Mouse (Mus musculus) spleen, adult 2 months (tissue): ENCODE measurements around the gene Kdm6a. TPM values are rescaled to one million over a fixed set of nuclear protein-coding genes. Genes with fewer than 3 reads are reported as not detected.

Source experiments
- DNase-seq, 2 experiments: peaks; one replicate each; pipeline versions ENCODE4 v3.0.0 to v3.0.0-alpha.2; 2012 to 2021; ENCODE audit warnings: low spot score in 2 of 2, low read depth in 1 of 2
- H3K27ac ChIP-seq: fragments of 200-500 bp; 2 replicates; pipeline ENCODE4 v1.5.1; 2012; ENCODE audit warnings: low read length, inconsistent platforms; ENCODE audit not compliant: insufficient read depth
- H3K27me3 ChIP-seq: fragments of 200-500 bp; 2 replicates; pipeline ENCODE4 v1.6.1; 2012; ENCODE audit warnings: mild to moderate bottlenecking, moderate library complexity, low read length, inconsistent platforms; ENCODE audit not compliant: control insufficient read depth, insufficient read depth
- H3K36me3 ChIP-seq: fragments of 200-500 bp; 2 replicates; pipeline ENCODE4 v1.6.1; 2012; ENCODE audit warnings: mild to moderate bottlenecking, low read length, inconsistent platforms; ENCODE audit not compliant: control insufficient read depth, insufficient read depth
- H3K4me1 ChIP-seq: fragments of 200-500 bp; 2 replicates; pipeline ENCODE4 v1.6.1; 2011; ENCODE audit warnings: inconsistent platforms; ENCODE audit not compliant: control insufficient read depth, insufficient read depth, insufficient read length
- H3K4me3 ChIP-seq: fragments of 200-500 bp; 2 replicates; pipeline ENCODE4 v1.5.1; 2011; ENCODE audit warnings: mild to moderate bottlenecking, inconsistent platforms; ENCODE audit not compliant: insufficient read depth, insufficient read length; ENCODE audit errors: extremely low read depth
- CTCF ChIP-seq: fragments of 200-500 bp; IDR thresholded peaks from 2 replicates; pipeline ENCODE4 v1.5.1; 2011; ENCODE audit warnings: mild to moderate bottlenecking, inconsistent platforms; ENCODE audit not compliant: insufficient read depth, insufficient read length, insufficient replicate concordance; ENCODE audit errors: extremely low read depth
- POLR2A ChIP-seq: fragments of 200-500 bp; IDR thresholded peaks from 2 replicates; pipeline ENCODE4 v1.6.1; 2011; ENCODE audit warnings: low read depth, low read length, inconsistent platforms
- WGBS: fragments of 180-500 bp; shearing (Covaris S2); methylation state at CpG from one replicate; pipeline ENCODE4 v1.1.7; 2018; 5-methylcytosine and 5-hydroxymethylcytosine counted together
- polyA plus RNA-seq: library from polyadenylated mRNA; depleted of rRNA; stranded (reverse); fragments of >200 nt; gene quantifications from 2 replicates; pipeline ENCODE4 v1.2.3, GENCODE M21; 2012

The Kdm6a gene
- polyA plus RNA-seq, 1 experiment, result 7.6 TPM

DNA sequence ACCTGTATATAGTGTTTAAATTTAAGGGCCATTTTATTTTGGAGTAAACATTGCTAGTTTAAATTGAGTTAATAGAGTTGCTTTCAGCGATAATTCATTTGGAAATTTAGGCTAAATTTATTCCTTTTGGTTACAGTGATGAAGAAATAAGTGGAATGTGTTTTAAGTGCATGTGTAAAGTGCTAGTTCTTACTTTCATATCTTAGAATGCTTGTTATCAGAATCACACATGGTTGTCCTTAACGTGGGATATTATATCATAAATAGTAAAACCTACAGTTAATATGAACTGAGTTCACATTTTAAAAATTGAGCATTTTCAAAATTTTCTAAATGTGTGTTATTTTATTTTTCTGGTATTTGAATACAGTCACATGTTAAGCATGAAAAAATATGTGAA lies 2.7 kb downstream of the Kdm6a start:
- TF ChIP-seq CTCF (no peak), POLR2A (no peak)
- WGBS, result 52% methylated on average over 2 of the region's 2 CpGs
- no peaks in the 10 kb centered on the region for H3K36me3 ChIP-seq

DNA sequence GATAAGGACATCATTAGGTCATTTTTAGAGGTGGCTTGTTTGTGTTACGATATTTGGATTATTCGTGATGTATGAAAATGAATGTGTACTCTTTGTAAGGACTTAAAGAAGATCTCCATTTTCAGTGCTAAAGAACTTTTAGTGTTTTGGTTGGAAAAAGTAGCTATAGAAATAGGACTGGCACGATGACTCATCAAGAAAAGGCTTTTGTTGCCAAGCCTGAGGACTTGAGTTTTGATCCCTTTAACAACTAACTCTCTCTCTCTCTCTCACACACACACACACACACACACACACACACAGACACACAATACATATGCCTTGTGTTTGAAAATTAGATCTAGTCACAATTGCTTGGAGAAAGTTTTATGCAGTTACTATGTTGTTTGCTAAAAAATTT lies 4.6 kb downstream of the Kdm6a start:
- Histone ChIP-seq H3K27me3 (no peaks in the 10 kb centered on the region), H3K4me3 (no peak overlapping the region), H3K27ac (no peak overlapping the region), H3K36me3 (no peaks in the 10 kb centered on the region), H3K4me1 (no peaks in the 10 kb centered on the region)
- no peak for DNase-seq
- 65% methylated on average over 3 of the region's 3 CpGs for WGBS
- TF ChIP-seq POLR2A, result no peak
- TF ChIP-seq CTCF, result no peak

More for the DNA sequence above, 2.7 kb downstream of the Kdm6a start:
- DNase-seq, result no peak
- Histone ChIP-seq H3K27me3 (no peaks in the 10 kb centered on the region), H3K4me1 (no peaks in the 10 kb centered on the region), H3K27ac (no peak overlapping the region), H3K4me3 (no peak overlapping the region)

DNA sequence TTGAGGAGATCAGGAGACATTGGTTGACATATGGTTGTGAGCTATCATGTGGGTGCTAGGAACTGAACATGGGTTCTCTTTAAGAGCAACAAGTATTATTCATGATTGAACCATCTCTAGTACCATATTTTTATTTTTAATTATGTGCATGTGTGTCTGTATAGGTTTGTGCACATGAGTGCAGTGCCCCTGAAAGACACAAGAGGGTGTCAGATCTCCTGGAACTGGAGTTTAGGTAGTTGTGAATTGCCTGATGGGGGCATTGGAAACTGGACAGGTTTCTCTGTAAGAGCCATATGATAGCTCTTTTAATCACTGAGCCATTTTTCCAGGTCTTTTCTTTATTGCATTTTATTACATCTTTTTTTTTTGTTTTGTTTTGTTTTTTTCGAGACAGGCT lies 6.6 kb downstream of the Kdm6a start:
- DNase-seq, result no peak
- H3K27ac ChIP-seq, result no peak overlapping the region
- H3K4me3 ChIP-seq, result no peak overlapping the region
- H3K4me1 ChIP-seq, result no peaks in the 10 kb centered on the region
- H3K36me3 ChIP-seq, result no peaks in the 10 kb centered on the region
- TF ChIP-seq CTCF (no peak), POLR2A (no peak)
- 91% methylated on average over 1 of the region's 1 CpGs for WGBS
- no peaks in the 10 kb centered on the region for H3K27me3 ChIP-seq

DNA sequence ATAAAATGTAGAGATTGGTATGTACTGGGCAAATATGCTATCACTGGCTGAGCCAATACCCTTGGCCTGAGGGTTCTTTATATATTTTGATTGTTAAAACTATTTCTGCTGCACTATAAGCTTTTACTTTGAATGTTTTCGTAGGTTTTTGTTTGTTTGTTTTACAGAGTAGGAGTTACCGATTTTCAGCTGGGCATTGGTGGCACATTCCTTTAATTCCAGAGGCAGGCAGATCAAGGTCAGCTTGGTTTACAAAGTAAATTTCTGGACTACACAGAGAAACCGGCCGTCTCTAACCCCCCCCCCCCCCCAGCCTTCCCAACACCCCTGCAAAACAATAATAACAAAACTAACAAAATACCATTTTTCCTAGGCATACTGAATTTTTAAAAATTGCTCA lies 12.5 kb downstream of the Kdm6a start:
- Histone ChIP-seq H3K27ac (no peak overlapping the region), H3K36me3 (no peaks in the 10 kb centered on the region), H3K27me3 (no peaks in the 10 kb centered on the region), H3K4me1 (peaks cover 2% of the 10 kb centered on the region; the same call in 1 of the 2 replicates), H3K4me3 (no peak overlapping the region)
- WGBS, result 85% methylated on average over 4 of the region's 4 CpGs
- TF ChIP-seq POLR2A (no peak), CTCF (no peak)
- DNase-seq, result no peak

DNA sequence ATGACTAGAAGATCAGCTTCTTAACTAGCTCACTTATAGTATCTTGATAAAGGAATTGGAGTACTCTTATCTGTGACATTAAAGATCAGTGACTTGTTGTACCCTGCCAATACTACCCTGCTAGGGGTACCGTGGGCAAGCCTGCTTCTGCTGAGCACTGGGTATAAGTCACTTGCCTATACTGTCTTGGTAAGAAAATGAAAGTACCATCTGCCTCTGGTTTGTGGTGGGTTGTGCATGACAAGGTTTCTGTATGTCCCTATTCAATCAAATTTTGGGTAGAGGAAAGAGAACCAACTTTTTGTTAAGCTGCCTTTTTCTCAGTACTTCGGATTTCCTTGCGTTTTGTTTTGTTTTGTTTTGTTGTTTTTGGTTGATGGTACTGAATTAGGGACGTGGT lies 15.4 kb downstream of the Kdm6a start:
- Histone ChIP-seq H3K4me1 (peaks cover 2% of the 10 kb centered on the region; the same call in 1 of the 2 replicates), H3K36me3 (no peaks in the 10 kb centered on the region), H3K27me3 (no peaks in the 10 kb centered on the region), H3K4me3 (no peak overlapping the region), H3K27ac (no peak overlapping the region)
- 70% methylated on average over 4 of the region's 4 CpGs for WGBS
- no peak for DNase-seq
- no peak for TF ChIP-seq CTCF
- no peak for TF ChIP-seq POLR2A

DNA sequence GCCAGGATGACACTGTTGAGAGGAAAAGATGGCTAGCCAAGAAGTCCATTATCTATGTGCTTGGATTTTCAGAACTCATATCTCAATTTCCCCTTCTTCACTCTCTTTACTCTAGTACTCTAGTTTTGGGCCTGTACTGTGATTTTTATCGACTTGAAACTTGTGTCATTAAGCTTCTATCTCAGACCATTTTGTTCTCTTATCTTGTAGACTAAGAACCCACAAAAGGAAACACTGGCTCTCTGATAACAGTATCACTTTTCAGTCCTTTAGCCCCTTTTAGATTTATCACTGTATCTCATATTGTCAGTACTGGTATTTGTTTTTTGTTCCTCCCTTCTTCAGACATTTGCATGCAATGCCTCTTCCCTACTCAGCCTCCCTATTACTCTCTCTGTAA lies 17.1 kb downstream of the Kdm6a start:
- Histone ChIP-seq H3K27me3 (no peaks in the 10 kb centered on the region), H3K4me1 (peaks cover 2% of the 10 kb centered on the region; the same call in 1 of the 2 replicates), H3K4me3 (no peak overlapping the region), H3K27ac (no peak overlapping the region), H3K36me3 (no peaks in the 10 kb centered on the region)
- WGBS, result 16% methylated on average over 1 of the region's 1 CpGs
- TF ChIP-seq CTCF, result no peak
- TF ChIP-seq POLR2A, result no peak
- no peak for DNase-seq

DNA sequence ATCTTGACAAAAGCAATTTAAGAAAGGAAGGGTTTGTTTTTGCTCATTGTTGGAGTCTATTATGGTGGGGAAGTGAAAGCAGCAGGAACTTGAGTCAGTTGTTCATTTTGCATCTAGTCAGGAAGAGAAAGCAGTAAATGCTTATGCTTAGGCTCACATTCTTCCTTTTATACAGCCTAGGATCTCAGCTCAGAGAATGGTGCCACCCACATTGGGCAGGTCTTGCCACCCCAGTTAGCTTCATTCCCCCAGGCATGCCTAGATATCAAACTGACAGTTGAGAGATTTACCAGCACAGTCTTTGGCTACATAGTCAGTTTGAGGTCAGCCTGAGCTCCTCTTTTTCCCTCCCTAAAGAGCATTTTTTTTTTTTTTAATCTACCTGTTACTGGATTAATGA lies 24.8 kb downstream of the Kdm6a start:
- TF ChIP-seq CTCF (no peak), POLR2A (no peak)
- H3K4me3 ChIP-seq, result no peak overlapping the region
- no peak for DNase-seq
- H3K36me3 ChIP-seq, result no peaks in the 10 kb centered on the region
- H3K4me1 ChIP-seq, result peaks cover 6% of the 10 kb centered on the region
- H3K27me3 ChIP-seq, result no peaks in the 10 kb centered on the region
- H3K27ac ChIP-seq, result 0 out of 2 replicates have a peak overlapping the region, but pooled peaks have one; percentile 29
